Mouse (Mus musculus) neural tube, embryonic 12.5 days (tissue): ENCODE measurements at regions not wholly inside any gene's neighbourhood (a gene's known extent, or its start where the extent isn't known, plus 50 kb on each side); places are given as distances from the start of the nearest gene placed in this dataset.

Source experiments
- ATAC-seq: fragments of 200-750 bp; cut with Nextera tagmentation; 2 replicates; pipeline ENCODE4 v1.8.0; 2017; ENCODE audit warnings: low read depth, mild to moderate bottlenecking, moderate TSS enrichment, moderate library complexity; ENCODE audit not compliant: low FRiP score
- H3K27ac ChIP-seq: fragments of 300-500 bp; sonication (generic); 2 replicates; pipeline ENCODE4 v1.5.1; 2016
- H3K27me3 ChIP-seq: fragments of 300-500 bp; sonication (generic); replicated peaks from 2 replicates; pipeline ENCODE4 v1.6.1; 2016; ENCODE audit warnings: mild to moderate bottlenecking
- H3K36me3 ChIP-seq: fragments of 300-500 bp; sonication (generic); 2 replicates; pipeline ENCODE4 v1.6.1; 2016; ENCODE audit warnings: mild to moderate bottlenecking
- H3K4me1 ChIP-seq: fragments of 300-500 bp; sonication (generic); 2 replicates; pipeline ENCODE4 v1.6.1; 2016
- H3K4me2 ChIP-seq: fragments of 300-500 bp; sonication (generic); replicated peaks from 2 replicates; pipeline ENCODE4 v1.6.1; 2016; ENCODE audit warnings: mild to moderate bottlenecking
- H3K4me3 ChIP-seq: fragments of 300-500 bp; sonication (generic); 2 replicates; pipeline ENCODE4 v1.5.1; 2016
- H3K9ac ChIP-seq: fragments of 300-500 bp; sonication (generic); 2 replicates; pipeline ENCODE4 v1.6.1; 2016; ENCODE audit warnings: mild to moderate bottlenecking
- H3K9me3 ChIP-seq: fragments of 300-500 bp; sonication (generic); 2 replicates; pipeline ENCODE4 v1.6.1; 2016; ENCODE audit warnings: mild to moderate bottlenecking
- WGBS: fragments of 180-500 bp; shearing (Covaris S2); methylation state at CpG from one replicate; pipeline ENCODE4 v1.1.7; 2016; 5-methylcytosine and 5-hydroxymethylcytosine counted together

DNA sequence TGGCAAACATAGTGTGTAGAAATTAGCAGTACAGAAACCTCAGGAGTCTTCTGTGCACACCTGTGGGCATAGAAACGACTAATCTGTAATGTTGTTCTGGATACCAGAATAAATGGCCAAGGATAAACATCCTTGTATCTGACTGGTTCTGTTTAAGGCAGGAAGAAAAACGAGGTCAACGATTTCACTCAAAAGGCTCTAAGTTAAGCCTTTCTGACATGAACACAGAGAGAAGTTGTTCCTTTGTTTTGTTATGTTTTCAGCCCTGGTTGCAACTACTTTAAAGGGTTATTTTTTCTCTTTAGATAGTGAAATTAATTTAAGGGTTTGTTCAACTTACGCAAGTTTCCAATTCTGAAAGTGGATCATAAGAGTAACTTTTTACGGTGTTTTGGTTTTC lies 299.6 kb upstream of the Kif18a start:
- Histone ChIP-seq H3K36me3 (no peaks in the 10 kb centered on the region), H3K9ac (no peak overlapping the region), H3K27me3 (no peaks in the 10 kb centered on the region), H3K4me2 (no peak overlapping the region), H3K27ac (no peak overlapping the region), H3K4me3 (no peak overlapping the region), H3K4me1 (no peaks in the 10 kb centered on the region), H3K9me3 (no peaks in the 10 kb centered on the region)
- WGBS: 89% methylated on average over 5 of the region's 5 CpGs
- ATAC-seq: no peak

DNA sequence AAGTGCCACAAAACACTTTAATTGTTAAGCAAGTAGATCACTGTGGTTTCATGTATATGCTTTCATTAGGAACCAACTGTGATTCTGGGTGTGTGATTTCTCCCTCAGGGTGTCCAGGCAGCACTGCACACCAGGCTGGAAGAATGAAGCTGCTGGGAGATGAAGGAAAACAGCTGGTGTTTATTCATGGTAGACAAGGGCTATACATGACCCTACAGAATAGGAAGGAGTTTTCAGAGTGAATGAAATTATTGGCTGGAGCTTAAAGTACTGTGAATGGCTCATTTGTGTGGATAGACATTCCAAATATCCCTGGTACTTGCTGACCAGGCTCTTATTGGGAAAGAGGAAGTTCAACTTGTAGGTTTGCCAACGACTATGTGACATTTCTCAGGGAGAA lies 264.3 kb upstream of the Kif18a start:
- Histone ChIP-seq H3K9me3 (no peaks in the 10 kb centered on the region), H3K4me3 (no peak overlapping the region), H3K4me1 (no peaks in the 10 kb centered on the region), H3K9ac (no peak overlapping the region), H3K36me3 (no peaks in the 10 kb centered on the region), H3K27ac (no peak overlapping the region), H3K4me2 (no peak overlapping the region), H3K27me3 (no peaks in the 10 kb centered on the region)
- no peak for ATAC-seq
- WGBS: 72% methylated on average over 1 of the region's 1 CpGs

DNA sequence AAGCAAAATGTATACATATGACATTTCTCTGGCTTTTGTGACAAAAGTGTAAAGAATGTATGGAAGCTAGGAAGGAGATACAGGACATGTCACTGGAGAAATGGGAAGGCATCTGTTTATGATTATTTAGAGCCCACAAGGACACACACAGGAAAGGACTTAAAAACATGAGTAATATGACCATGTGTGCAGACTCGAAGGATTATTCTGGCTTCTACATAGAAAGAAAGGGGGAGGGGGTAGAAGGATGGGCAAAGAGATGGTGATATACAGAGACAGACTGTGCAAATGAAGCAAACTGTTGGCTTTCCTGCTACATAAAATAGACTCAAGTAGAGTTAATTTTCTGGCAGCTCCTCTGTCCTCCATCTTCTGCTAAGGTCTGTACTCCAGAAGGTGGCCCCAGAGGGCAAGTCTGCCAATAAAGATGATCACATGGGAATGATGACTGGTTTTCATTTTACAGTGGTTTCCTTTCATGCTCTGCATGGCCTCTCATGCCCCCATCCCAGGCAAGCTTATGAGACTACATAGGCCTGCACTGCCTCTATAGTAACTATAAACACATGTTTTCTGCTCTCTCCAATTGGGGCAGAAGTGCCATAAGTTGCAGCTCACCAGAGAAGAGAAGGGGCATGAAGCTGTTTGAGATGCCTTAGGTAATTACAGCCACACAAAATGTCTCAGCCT lies 263.4 kb upstream of the Kif18a start:
- Histone ChIP-seq H3K4me2 (no peak overlapping the region), H3K27me3 (no peaks in the 10 kb centered on the region), H3K4me3 (no peak overlapping the region), H3K27ac (no peak overlapping the region), H3K4me1 (no peaks in the 10 kb centered on the region), H3K9ac (no peak overlapping the region), H3K9me3 (no peaks in the 10 kb centered on the region), H3K36me3 (no peaks in the 10 kb centered on the region)
- no peak for ATAC-seq
- WGBS: 71% methylated on average over 1 of the region's 1 CpGs

DNA sequence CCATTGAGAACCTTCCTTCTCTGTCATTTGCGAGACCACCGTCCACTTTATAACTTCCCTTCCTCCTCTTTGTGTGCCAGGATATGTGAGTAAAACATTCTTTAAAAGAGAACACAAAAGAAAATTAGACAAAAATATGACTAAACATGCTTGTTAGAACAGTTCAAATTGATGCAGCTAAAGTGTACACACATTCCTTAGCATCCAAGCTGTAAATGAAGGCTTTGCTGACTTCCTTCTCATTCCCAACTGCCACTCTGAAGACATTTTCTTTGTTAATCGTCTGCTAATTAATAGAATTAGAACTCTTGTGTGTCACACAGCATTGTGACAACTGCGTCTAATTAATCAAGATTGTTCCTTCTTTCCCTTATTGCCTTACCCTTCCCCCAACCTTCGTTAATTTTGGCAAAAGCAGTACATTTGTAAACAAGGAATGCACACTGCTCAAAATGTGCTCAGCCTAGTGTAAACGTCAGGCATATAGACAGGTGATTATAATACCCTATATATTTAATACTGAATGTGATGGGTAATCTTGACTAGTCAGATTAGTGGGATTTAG lies 242.3 kb upstream of the Kif18a start:
- H3K4me2 ChIP-seq: no peak overlapping the region
- no peak overlapping the region for H3K4me3 ChIP-seq
- ATAC-seq: no peak
- no peaks in the 10 kb centered on the region for H3K27me3 ChIP-seq
- no peaks in the 10 kb centered on the region for H3K4me1 ChIP-seq
- no peak overlapping the region for H3K9ac ChIP-seq
- H3K36me3 ChIP-seq: no peaks in the 10 kb centered on the region
- no peaks in the 10 kb centered on the region for H3K9me3 ChIP-seq
- WGBS: 77% methylated on average over 6 of the region's 6 CpGs
- no peak overlapping the region for H3K27ac ChIP-seq
